Mouse (Mus musculus): ENCODE results near the gene Kdf1. TPM values are rescaled to one million over a fixed set of nuclear protein-coding genes. Genes with fewer than 3 reads are reported as not detected.
"Not testable (repeated sequence)": the region's sequence is repeated elsewhere in the genome, so short reads cannot be mapped to it uniquely, and the experiment has no call there.

Kdf1 gene
- total RNA-seq, 2 experiments from 2014 or later, result 0.47 TPM; not detected in 1

GRCm38 (mm10) chr4:133494867-133495266 is 23.9 kb upstream of the Kdf1 start:
- intact Hi-C loops (cut with DNase I), result no loop called here
- no peak for DNase-seq (ENCODE audit: extremely low spot score in 1 of 2, low spot score in 2 of 2)

GRCm38 (mm10) chr4:133495711-133496110 is 23.1 kb upstream of the Kdf1 start:
- intact Hi-C loops (cut with DNase I), result no loop called here
- DNase-seq (ENCODE audit: extremely low spot score in 1 of 2, low spot score in 2 of 2), result peak in 1 of 2 experiments; percentile 75

- DNase-seq (ENCODE audit: extremely low spot score in 1 of 2, low spot score in 2 of 2), result no peak
- intact Hi-C loops (cut with DNase I), result no loop called here
These were observed 21.9 kb upstream of the Kdf1 start for GRCm38 (mm10) chr4:133496738-133497445.

GRCm38 (mm10) chr4:133497461-133498159 is 21.2 kb upstream of the Kdf1 start:
- intact Hi-C loops (cut with DNase I), result no loop called here
- peak in 1 of 2 experiments; percentile 54 for DNase-seq (ENCODE audit: extremely low spot score in 1 of 2, low spot score in 2 of 2)

GRCm38 (mm10) chr4:133498160-133498724 is 20.5 kb upstream of the Kdf1 start, which contains the start of gene Trnp1:
TSS of gene Trnp1 (minus strand) at chr4:133498550.
- intact Hi-C loops (cut with DNase I), result no loop called here
- peak; percentile 87 to 90 for DNase-seq (ENCODE audit: extremely low spot score in 1 of 2, low spot score in 2 of 2)

GRCm38 (mm10) chr4:133501514-133501913 is 17.2 kb upstream of the Kdf1 start:
- DNase-seq (ENCODE audit: extremely low spot score in 1 of 2, low spot score in 2 of 2), result no peak
- intact Hi-C loops (cut with DNase I), result no loop called here

- no peak for DNase-seq (ENCODE audit: extremely low spot score in 1 of 2, low spot score in 2 of 2)
- intact Hi-C loops (cut with DNase I), result no loop called here
These were observed 14.5 kb upstream of the Kdf1 start for GRCm38 (mm10) chr4:133504300-133504699.

GRCm38 (mm10) chr4:133504755-133505485 is 13.8 kb upstream of the Kdf1 start:
- peak in 1 of 2 experiments; percentile 50 for DNase-seq (ENCODE audit: extremely low spot score in 1 of 2, low spot score in 2 of 2)
- intact Hi-C loops (cut with DNase I), result no loop called here

GRCm38 (mm10) chr4:133506573-133506972 is 12.2 kb upstream of the Kdf1 start:
- intact Hi-C loops (cut with DNase I), result no loop called here
- no peak for DNase-seq (ENCODE audit: extremely low spot score in 1 of 2, low spot score in 2 of 2)

- peak in 1 of 2 experiments; percentile 49 for DNase-seq (ENCODE audit: extremely low spot score in 1 of 2, low spot score in 2 of 2)
- intact Hi-C loops (cut with DNase I), result no loop called here
These were observed 9.8 kb upstream of the Kdf1 start for GRCm38 (mm10) chr4:133508990-133509389.

- no peak for DNase-seq (ENCODE audit: extremely low spot score in 1 of 2, low spot score in 2 of 2)
- intact Hi-C loops (cut with DNase I), result no loop called here
These were observed 7.7 kb upstream of the Kdf1 start for GRCm38 (mm10) chr4:133511050-133511449.

- intact Hi-C loops (cut with DNase I), result not testable (repeated sequence)
These were observed 6.3 kb upstream of the Kdf1 start for GRCm38 (mm10) chr4:133512511-133512910.

GRCm38 (mm10) chr4:133512972-133513371 is 5.8 kb upstream of the Kdf1 start:
- peak; percentile 66 to 67 for DNase-seq (ENCODE audit: extremely low spot score in 1 of 2, low spot score in 2 of 2)
- intact Hi-C loops (cut with DNase I), result no loop called here

More at GRCm38 (mm10) chr4:133512511-133512910, 6.3 kb upstream of the Kdf1 start:
- not testable (repeated sequence) for DNase-seq (ENCODE audit: extremely low spot score in 1 of 2, low spot score in 2 of 2)

- no peak for DNase-seq (ENCODE audit: extremely low spot score in 1 of 2, low spot score in 2 of 2)
- intact Hi-C loops (cut with DNase I), result no loop called here
These were observed 554 bp downstream of the Kdf1 start for GRCm38 (mm10) chr4:133519369-133519665.

- no peak for DNase-seq (ENCODE audit: extremely low spot score in 1 of 2, low spot score in 2 of 2)
- intact Hi-C loops (cut with DNase I), result no loop called here
These were observed 2.7 kb downstream of the Kdf1 start for GRCm38 (mm10) chr4:133521502-133521901.

- intact Hi-C loops (cut with DNase I), result no loop called here
- no peak for DNase-seq (ENCODE audit: extremely low spot score in 1 of 2, low spot score in 2 of 2)
These were observed 9.0 kb downstream of the Kdf1 start for GRCm38 (mm10) chr4:133527788-133528187.

- intact Hi-C loops (cut with DNase I), result no loop called here
These were observed 14.0 kb downstream of the Kdf1 start for GRCm38 (mm10) chr4:133532777-133533176.

GRCm38 (mm10) chr4:133536081-133536480 is 17.3 kb downstream of the Kdf1 start:
- intact Hi-C loops (cut with DNase I), result no loop called here
- no peak for DNase-seq (ENCODE audit: extremely low spot score in 1 of 2, low spot score in 2 of 2)

More at GRCm38 (mm10) chr4:133532777-133533176, 14.0 kb downstream of the Kdf1 start:
- DNase-seq (ENCODE audit: extremely low spot score in 1 of 2, low spot score in 2 of 2), result no peak

- DNase-seq (ENCODE audit: extremely low spot score in 1 of 2, low spot score in 2 of 2), result no peak
- intact Hi-C loops (cut with DNase I), result no loop called here
These were observed 17.9 kb downstream of the Kdf1 start for GRCm38 (mm10) chr4:133536652-133537051.

All from left cerebral cortex, postnatal 10 days (tissue).